Mouse (Mus musculus): ENCODE results near the gene Tekt4. TPM values are rescaled to one million over a fixed set of nuclear protein-coding genes. Genes with fewer than 3 reads are reported as not detected.

Gene Tekt4
- polyA plus RNA-seq, 1 experiment from 2014 or later: not detected

- Histone ChIP-seq H3K4me1 (peaks cover 65% of the 10 kb centered on the region), H3K36me3 (no peaks in the 10 kb centered on the region), H3K9me3 (replicated peaks) (no peaks in the 10 kb centered on the region), H3K4me2 (peak within 1 kb of the TSS; percentile 98), H3K27ac (peak within 1 kb of the TSS; percentile 92), H3K27me3 (peaks cover 22% of the 10 kb centered on the region), H3K4me3 (replicated peaks) (peak within 1 kb of the TSS; percentile 77), H3K9ac (peak within 1 kb of the TSS; percentile 74)
- under 1% methylated on average over 90 of the region's 103 CpGs for WGBS
- ATAC-seq (replicated peaks; ENCODE audit: low FRiP score): peak; percentile 85
These were observed 20.5 kb upstream of the Tekt4 start, which contains the start of gene Cacna1h for GRCm38 (mm10) chr17:25433617-25434606. Gene Cacna1h, minus strand, starts transcription at chr17:25433783.

- no peak overlapping the region for H3K4me3 ChIP-seq (replicated peaks)
- H3K27ac ChIP-seq: no peak overlapping the region
- H3K9ac ChIP-seq: no peak overlapping the region
- H3K36me3 ChIP-seq: no peaks in the 10 kb centered on the region
- H3K4me1 ChIP-seq: no peaks in the 10 kb centered on the region
- no peaks in the 10 kb centered on the region for H3K9me3 ChIP-seq (replicated peaks)
- no peak for ATAC-seq (replicated peaks; ENCODE audit: low FRiP score)
- H3K27me3 ChIP-seq: no peaks in the 10 kb centered on the region
- WGBS: 73% methylated on average over 6 of the region's 6 CpGs
- no peak overlapping the region for H3K4me2 ChIP-seq
These were observed 13.0 kb upstream of the Tekt4 start for GRCm38 (mm10) chr17:25441417-25441816.

- peaks cover 8% of the 10 kb centered on the region; the same call in 1 of the 2 replicates for H3K27me3 ChIP-seq
- no peak for ATAC-seq (replicated peaks; ENCODE audit: low FRiP score)
- H3K36me3 ChIP-seq: no peaks in the 10 kb centered on the region
- 62% methylated on average over 3 of the region's 3 CpGs for WGBS
- no peak overlapping the region for H3K27ac ChIP-seq
- no peak overlapping the region for H3K9ac ChIP-seq
- no peak overlapping the region for H3K4me3 ChIP-seq (replicated peaks)
- H3K4me1 ChIP-seq: no peaks in the 10 kb centered on the region
- H3K4me2 ChIP-seq: no peak overlapping the region
- no peaks in the 10 kb centered on the region for H3K9me3 ChIP-seq (replicated peaks)
These were observed 11.5 kb upstream of the Tekt4 start for GRCm38 (mm10) chr17:25442889-25443288.

DNA sequence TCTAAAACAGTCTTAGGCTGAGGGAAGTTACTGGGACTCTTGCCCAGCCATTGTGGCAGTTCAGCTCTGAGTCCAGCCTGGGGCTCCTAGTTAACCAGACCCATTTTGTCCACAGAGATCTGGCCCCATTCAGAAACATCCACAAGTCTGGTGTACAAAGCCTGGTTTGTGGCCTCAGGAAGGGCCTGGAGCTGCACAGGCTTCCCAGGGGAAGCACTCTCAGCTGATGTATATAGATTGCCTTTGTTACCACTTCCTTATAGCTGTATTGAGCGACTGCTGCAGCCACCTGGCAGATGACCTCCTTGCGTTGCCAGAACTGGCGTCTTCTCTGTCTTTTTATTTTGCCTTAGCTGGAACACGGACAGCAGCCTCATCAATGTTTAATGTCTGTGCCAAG lies 9.3 kb upstream of the Tekt4 start:
- Histone ChIP-seq H3K4me3 (replicated peaks) (no peak overlapping the region), H3K36me3 (no peaks in the 10 kb centered on the region), H3K9me3 (replicated peaks) (no peaks in the 10 kb centered on the region), H3K9ac (no peak overlapping the region), H3K4me2 (no peak overlapping the region), H3K4me1 (peaks cover 9% of the 10 kb centered on the region), H3K27ac (no peak overlapping the region), H3K27me3 (peaks cover 8% of the 10 kb centered on the region; the same call in 1 of the 2 replicates)
- no peak for ATAC-seq (replicated peaks; ENCODE audit: low FRiP score)
- 60% methylated on average over 4 of the region's 4 CpGs for WGBS

- H3K36me3 ChIP-seq: no peaks in the 10 kb centered on the region
- peaks cover 9% of the 10 kb centered on the region for H3K4me1 ChIP-seq
- no peak overlapping the region for H3K4me3 ChIP-seq (replicated peaks)
- H3K9ac ChIP-seq: no peak overlapping the region
- no peak overlapping the region for H3K4me2 ChIP-seq
- no peak for ATAC-seq (replicated peaks; ENCODE audit: low FRiP score)
- H3K27ac ChIP-seq: no peak overlapping the region
- H3K27me3 ChIP-seq: peaks cover 8% of the 10 kb centered on the region; the same call in 1 of the 2 replicates
- no peaks in the 10 kb centered on the region for H3K9me3 ChIP-seq (replicated peaks)
- 94% methylated on average over 3 of the region's 3 CpGs for WGBS
These were observed 8.6 kb upstream of the Tekt4 start for GRCm38 (mm10) chr17:25445841-25446240.

DNA sequence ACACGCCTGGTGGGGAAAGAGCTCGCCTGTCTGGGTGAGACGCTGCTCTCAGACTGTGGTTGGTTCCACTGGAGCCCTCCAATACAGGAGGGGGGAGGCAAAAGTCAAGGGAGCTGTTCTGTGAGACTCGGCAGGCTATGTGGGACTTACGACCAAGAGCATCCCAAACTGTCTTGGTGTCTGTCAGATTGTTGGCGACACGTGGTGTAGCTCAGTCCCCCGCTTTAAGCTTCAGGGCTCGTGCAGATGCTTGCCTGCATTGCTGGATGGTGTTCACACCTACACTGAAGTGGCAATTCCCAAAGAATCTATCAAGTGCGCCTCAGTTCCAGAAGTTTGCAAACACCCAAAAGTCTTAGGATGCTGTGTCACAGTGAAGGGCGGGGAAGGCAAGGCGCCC lies 6.5 kb upstream of the Tekt4 start:
- no peak overlapping the region for H3K9ac ChIP-seq
- H3K9me3 ChIP-seq (replicated peaks): no peaks in the 10 kb centered on the region
- WGBS: 76% methylated on average over 12 of the region's 12 CpGs
- H3K4me1 ChIP-seq: peaks cover 9% of the 10 kb centered on the region
- no peaks in the 10 kb centered on the region for H3K36me3 ChIP-seq
- peaks cover 8% of the 10 kb centered on the region; the same call in 1 of the 2 replicates for H3K27me3 ChIP-seq
- no peak overlapping the region for H3K4me2 ChIP-seq
- no peak for ATAC-seq (replicated peaks; ENCODE audit: low FRiP score)
- no peak overlapping the region for H3K4me3 ChIP-seq (replicated peaks)
- no peak overlapping the region for H3K27ac ChIP-seq

GRCm38 (mm10) chr17:25450329-25450728 lies 4.1 kb upstream of the Tekt4 start:
- Histone ChIP-seq H3K9me3 (replicated peaks) (no peaks in the 10 kb centered on the region), H3K36me3 (no peaks in the 10 kb centered on the region), H3K4me3 (replicated peaks) (no peak overlapping the region), H3K27me3 (peaks cover 8% of the 10 kb centered on the region; the same call in 1 of the 2 replicates), H3K9ac (no peak overlapping the region), H3K4me2 (no peak overlapping the region), H3K27ac (no peak overlapping the region), H3K4me1 (peaks cover 9% of the 10 kb centered on the region)
- no peak for ATAC-seq (replicated peaks; ENCODE audit: low FRiP score)
- 58% methylated on average over 4 of the region's 4 CpGs for WGBS

DNA sequence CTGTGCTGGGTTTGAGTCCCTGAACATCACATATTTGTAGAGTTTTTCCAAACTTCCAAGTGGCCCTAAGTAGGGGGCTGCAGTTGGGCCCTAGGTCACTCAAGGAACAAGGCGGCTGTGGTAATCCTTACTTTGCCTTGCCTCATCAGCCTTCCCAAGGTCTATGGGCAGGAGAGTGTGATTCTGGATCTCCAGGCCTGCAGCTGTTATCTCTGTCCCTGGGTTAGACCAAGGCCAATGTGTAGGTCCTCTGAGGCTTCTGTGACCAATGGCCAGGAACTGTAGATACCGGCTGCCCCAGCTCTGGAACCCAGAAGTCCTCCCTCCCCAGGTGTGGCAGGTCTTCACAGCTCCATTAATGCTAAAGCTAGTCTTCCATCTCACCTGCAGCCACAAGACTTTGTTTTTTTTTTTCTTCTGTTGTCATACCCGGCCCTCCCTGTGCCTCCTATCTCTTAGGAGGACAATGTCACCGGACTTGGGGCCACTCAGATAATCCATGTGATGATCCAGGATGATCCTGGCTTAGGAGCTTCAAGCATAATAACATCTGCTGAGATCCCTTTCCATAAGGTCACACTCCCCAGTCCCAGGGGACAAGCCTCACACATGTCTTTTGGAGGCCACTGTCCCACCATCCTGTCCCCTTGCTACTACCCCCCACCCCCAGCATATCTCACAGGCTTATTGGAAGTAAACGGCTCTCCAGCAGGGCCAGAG lies 2.0 kb upstream of the Tekt4 start:
- H3K4me3 ChIP-seq (replicated peaks): no peak overlapping the region
- 77% methylated on average over 5 of the region's 5 CpGs for WGBS

GRCm38 (mm10) chr17:25456540-25456939 lies 2.1 kb downstream of the Tekt4 start:
- ATAC-seq (replicated peaks; ENCODE audit: low FRiP score): no peak

More for the DNA sequence above, 2.0 kb upstream of the Tekt4 start:
- no peaks in the 10 kb centered on the region for H3K36me3 ChIP-seq
- ATAC-seq (replicated peaks; ENCODE audit: low FRiP score): no peak
- no peak overlapping the region for H3K4me2 ChIP-seq
- H3K9me3 ChIP-seq (replicated peaks): no peaks in the 10 kb centered on the region
- no peak overlapping the region for H3K27ac ChIP-seq
- peaks cover 4% of the 10 kb centered on the region; the same call in 1 of the 2 replicates for H3K27me3 ChIP-seq
- no peak overlapping the region for H3K9ac ChIP-seq
- peaks cover 9% of the 10 kb centered on the region for H3K4me1 ChIP-seq

GRCm38 (mm10) chr17:25462236-25462875 lies 7.9 kb downstream of the Tekt4 start:
- Histone ChIP-seq H3K27me3 (no peaks in the 10 kb centered on the region), H3K4me3 (replicated peaks) (no peak overlapping the region), H3K27ac (peak overlapping the region; percentile 57), H3K9ac (no peak overlapping the region), H3K4me1 (peaks cover 18% of the 10 kb centered on the region; the same call in 1 of the 2 replicates), H3K4me2 (no peak overlapping the region), H3K9me3 (replicated peaks) (no peaks in the 10 kb centered on the region), H3K36me3 (no peaks in the 10 kb centered on the region)
- 15% methylated on average over 9 of the region's 9 CpGs for WGBS
- ATAC-seq (replicated peaks; ENCODE audit: low FRiP score): no peak; the same call in 1 of the 2 replicates

More at GRCm38 (mm10) chr17:25456540-25456939, 2.1 kb downstream of the Tekt4 start:
- Histone ChIP-seq H3K4me3 (replicated peaks) (no peak overlapping the region), H3K27ac (no peak overlapping the region), H3K4me2 (no peak overlapping the region), H3K4me1 (no peaks in the 10 kb centered on the region), H3K36me3 (no peaks in the 10 kb centered on the region), H3K9me3 (replicated peaks) (no peaks in the 10 kb centered on the region), H3K9ac (no peak overlapping the region), H3K27me3 (no peaks in the 10 kb centered on the region)
- 40% methylated on average over 8 of the region's 8 CpGs for WGBS

DNA sequence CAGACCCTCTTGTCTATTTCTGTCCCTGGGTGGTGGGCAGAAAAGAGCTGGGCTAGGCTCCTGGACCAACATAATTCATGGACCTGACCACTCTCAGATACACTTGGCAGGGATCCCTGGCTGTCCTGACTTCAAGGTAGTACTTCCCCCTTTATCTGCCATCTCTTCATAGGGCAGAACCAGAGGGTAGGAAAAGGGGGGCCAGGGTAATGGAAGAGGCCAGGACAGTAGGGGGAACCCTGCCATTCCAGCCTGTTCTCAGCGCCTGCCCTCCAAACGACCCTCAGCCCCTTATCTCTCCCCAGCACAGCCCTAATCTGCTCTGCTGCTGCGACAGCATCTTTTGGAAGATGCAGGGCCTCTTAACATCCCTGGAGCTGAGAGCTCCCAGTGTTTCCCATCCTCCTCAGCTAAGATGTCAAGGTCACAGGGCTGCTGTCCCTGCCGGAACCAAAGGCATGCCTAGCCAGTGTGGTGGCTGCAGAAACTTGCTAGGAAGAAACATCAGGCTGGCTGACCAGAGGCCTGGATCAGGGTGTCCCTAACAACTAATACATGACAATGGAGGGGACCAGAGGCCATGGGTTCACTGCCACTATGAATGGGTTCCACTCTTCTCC lies 9.0 kb downstream of the Tekt4 start:
- WGBS: 51% methylated on average over 4 of the region's 4 CpGs
- Histone ChIP-seq H3K4me2 (no peak overlapping the region), H3K9me3 (replicated peaks) (no peaks in the 10 kb centered on the region), H3K4me3 (replicated peaks) (no peak overlapping the region), H3K27me3 (no peaks in the 10 kb centered on the region), H3K4me1 (peaks cover 18% of the 10 kb centered on the region; the same call in 1 of the 2 replicates), H3K9ac (no peak overlapping the region), H3K36me3 (no peaks in the 10 kb centered on the region), H3K27ac (peak overlapping the region; percentile 57; the same call in 1 of the 2 replicates)
- no peak for ATAC-seq (replicated peaks; ENCODE audit: low FRiP score)

Data from kidney, embryonic 15.5 days (tissue).